Mouse (Mus musculus): Measurements from ENCODE around the gene Ncoa7. TPM values are rescaled to one million over a fixed set of nuclear protein-coding genes. Genes with fewer than 3 reads are reported as not detected.

The Ncoa7 gene
- polyA plus RNA-seq, 1 experiment, result 2.5 TPM

GRCm38 (mm10) chr10:30752485-30752884 is 50.6 kb downstream of the Ncoa7 start:
- WGBS, result 77% methylated on average over 3 of the region's 3 CpGs
- DNase-seq (ENCODE audit: low read depth, low spot score), result no peak

DNA sequence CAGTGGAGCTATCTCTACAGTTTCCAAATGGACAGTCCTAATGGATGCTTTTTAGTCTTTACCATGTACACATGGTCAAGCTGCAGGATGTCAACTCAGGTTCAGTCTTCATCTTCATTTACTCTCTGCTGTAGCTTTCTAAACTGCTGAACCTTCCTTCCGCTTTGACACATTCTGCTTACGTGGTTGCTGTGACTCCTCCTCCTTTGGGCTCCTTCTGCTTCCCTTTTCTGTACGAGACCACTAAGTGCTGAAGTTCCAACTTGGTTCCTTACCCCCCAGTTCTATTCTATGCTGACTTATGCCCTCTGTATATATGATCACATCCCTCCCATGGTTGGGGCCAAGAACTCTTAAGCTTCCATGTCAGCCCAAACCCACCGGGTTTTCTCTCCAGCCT is 51.5 kb downstream of the Ncoa7 start:
- 93% methylated on average over 4 of the region's 4 CpGs for WGBS
- no peak for DNase-seq (ENCODE audit: low read depth, low spot score)

- 90% methylated on average over 4 of the region's 4 CpGs for WGBS
- DNase-seq (ENCODE audit: low read depth, low spot score), result no peak
Measured at GRCm38 (mm10) chr10:30749807-30750206, 53.3 kb downstream of the Ncoa7 start.

- DNase-seq (ENCODE audit: low read depth, low spot score), result no peak
- 85% methylated on average over 3 of the region's 3 CpGs for WGBS
Measured at GRCm38 (mm10) chr10:30745238-30745974, 57.7 kb downstream of the Ncoa7 start.

DNA sequence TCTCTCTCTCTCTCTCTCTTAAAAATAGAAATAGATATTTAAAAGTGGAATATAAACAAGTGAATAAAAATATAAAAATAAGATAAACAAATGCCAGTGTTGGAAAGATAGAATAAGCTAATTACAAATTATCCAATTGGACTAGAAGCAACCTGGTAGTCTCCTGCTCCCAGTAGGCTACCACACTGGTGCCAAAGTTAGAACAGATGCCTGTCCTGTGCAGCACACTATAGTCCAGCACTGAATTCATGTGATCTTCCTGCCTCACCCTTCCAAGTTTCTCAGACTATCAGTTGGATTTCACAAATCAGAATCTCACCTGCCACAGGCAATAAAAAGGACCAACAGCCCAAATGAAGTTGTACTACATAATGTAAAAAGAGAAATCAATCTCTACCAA is 59.9 kb downstream of the Ncoa7 start:
- DNase-seq (ENCODE audit: low read depth, low spot score), result no peak

GRCm38 (mm10) chr10:30738403-30738802 is 64.7 kb downstream of the Ncoa7 start:
- DNase-seq (ENCODE audit: low read depth, low spot score), result no peak
- 83% methylated on average over 3 of the region's 3 CpGs for WGBS

GRCm38 (mm10) chr10:30737323-30737722 is 65.8 kb downstream of the Ncoa7 start:
- 63% methylated on average over 2 of the region's 2 CpGs for WGBS
- DNase-seq (ENCODE audit: low read depth, low spot score), result no peak

GRCm38 (mm10) chr10:30733148-30733785 is 69.9 kb downstream of the Ncoa7 start:
- WGBS, result 55% methylated on average over 2 of the region's 2 CpGs
- no peak for DNase-seq (ENCODE audit: low read depth, low spot score)

DNA sequence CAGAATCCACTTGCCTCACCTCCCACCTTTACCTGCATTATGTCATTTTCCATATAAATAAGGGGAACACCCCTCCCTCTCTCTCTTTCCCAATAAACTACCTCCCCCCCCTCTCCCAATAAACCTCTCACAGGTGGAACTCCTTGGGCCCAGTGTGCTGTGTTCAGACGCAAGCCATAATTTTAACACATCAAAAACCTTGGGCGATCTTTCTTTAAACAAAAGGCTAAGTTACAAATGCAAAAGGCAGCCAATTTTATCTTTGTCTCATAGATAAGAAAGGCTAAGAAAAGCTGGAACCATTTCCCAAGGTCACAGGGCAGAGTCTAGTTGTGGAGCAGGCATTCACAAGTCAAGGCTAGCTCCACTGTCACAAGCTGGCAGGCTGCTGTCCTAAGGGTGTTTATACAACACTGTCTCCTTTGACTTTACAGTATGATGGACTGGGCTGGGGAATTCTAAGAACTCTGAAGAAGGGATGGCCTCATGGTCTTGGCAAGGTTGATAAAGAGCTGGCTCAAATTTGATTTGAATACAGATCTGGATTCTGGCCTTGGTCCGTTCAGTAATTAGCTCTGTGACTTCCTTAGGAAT is 71.7 kb downstream of the Ncoa7 start:
- WGBS, result 42% methylated on average over 3 of the region's 3 CpGs
- DNase-seq (ENCODE audit: low read depth, low spot score), result no peak

DNA sequence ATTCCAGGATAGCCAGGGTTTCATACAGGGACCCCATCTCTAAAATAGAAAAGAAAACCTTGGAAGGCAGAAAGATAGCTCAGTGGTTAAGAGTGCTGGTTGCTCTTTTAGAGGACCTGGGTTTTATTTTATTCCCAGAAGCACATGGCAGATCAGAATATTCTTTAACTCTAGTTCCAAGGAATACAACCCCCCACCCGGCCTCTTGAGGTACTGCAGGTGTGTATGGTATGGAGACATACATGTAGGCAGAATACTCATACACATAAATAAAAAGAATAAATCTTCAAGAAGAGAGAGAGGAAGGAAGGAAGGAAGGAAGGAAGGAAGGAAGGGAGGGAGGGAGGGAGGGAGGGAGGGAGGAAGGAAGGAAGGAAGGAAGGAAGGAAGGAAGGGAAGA is 72.3 kb downstream of the Ncoa7 start:
- 71% methylated on average over 1 of the region's 1 CpGs for WGBS

DNA sequence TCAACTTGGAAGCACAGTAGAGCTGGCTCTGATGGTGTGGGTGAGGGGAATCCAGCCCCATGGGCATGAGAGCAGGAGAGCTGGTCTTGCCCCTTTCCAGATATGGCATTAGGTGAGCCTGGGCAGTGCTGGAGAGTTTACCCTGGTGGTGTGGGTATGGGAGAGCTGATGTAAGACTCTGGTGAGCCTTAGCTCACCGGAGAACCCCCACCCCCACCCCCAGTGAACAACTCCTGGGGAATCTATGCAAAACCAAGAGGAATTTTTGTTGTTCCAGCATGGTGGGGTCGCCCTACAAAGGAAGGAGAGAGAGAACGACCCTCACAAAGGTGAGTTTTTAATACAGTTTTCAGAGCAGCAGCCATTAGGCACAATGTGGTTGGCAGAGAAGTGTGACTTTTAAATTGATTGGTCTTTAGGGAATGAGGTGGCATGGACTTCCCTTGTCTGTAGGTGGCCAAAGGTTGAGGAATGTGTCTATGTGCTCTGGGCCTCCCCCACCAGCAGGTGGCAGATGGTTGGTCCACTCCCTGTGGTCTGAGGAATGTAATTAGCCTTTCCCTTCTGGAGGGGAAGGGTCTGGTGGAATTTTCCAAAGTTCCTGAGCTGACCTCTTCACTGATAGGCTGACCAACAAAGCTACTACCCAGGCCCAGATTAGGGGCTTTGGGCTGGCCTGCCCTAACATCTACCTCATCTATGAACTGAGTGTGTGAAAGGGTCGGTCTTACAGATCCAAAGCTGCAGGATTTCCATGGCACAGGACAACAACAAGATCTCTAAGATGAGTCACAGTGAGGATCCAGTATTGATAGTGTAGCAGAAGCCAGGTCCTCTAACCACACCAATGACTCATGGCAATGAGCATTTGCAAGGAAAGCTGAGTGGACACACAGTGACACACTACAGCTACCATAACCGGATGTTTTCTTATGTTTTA is 73.7 kb downstream of the Ncoa7 start:
- 84% methylated on average over 5 of the region's 5 CpGs for WGBS
- no peak for DNase-seq (ENCODE audit: low read depth, low spot score)

More for the DNA sequence above, 72.3 kb downstream of the Ncoa7 start:
- no peak for DNase-seq (ENCODE audit: low read depth, low spot score)

DNA sequence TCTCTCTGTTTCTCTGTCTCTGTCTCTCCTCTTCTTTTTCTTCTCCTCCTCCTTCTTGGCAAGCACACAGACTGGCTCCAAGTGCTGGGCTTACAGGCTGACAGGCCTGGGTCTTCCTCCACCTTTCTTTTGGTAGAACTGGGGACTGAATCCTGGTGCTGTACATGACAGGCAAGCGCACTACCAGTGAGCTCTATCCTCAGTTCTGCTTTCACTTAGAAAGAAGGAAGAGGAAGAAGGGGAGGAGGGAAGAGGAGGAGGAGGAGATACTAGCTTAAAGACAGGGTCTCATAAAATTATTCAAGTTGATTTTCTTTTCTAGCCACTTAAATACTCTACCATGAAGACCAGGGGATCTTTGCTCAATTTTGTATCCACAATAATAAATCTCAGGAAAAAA is 80.1 kb downstream of the Ncoa7 start:
- WGBS, result 88% methylated on average over 1 of the region's 1 CpGs
- DNase-seq (ENCODE audit: low read depth, low spot score), result no peak

DNA sequence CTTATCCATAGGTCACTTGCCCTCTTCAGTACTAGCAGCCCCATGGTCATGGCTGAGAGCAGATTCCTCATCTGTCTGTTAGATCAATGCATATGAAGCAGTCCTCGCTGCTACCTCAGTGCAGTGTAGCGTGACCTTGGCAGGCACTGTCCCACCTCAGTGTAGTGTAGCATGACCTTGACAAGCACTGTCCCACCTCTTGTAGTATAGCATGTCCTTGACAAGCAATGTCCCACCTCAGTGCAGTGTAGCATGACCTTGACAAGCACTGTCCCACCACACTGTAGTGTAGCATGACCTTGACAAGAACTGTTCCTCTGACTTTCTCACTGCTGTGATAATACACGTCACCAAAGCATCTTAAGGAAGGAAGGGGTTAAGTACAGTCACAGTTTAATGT is 82.6 kb downstream of the Ncoa7 start:
- 88% methylated on average over 3 of the region's 3 CpGs for WGBS
- DNase-seq (ENCODE audit: low read depth, low spot score), result no peak

DNA sequence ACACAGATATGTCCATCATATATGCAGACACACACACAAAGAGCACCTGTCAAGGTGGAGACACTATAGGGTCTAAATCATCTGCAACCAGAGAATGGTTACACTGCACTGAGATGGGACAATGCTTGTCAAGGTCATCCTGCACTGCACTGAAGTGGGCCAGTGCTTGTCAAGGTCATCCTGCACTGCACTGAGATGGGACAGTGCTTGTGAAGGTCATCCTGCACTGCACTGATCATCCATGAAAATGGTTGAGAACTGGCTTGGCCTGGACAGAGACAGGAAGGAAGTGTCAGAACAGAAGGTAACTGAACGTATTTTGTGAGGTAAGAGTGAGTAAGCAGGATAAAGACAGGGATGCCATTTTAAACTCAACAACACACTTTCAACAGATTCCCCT is 83.2 kb downstream of the Ncoa7 start:
- 68% methylated on average over 1 of the region's 1 CpGs for WGBS

DNA sequence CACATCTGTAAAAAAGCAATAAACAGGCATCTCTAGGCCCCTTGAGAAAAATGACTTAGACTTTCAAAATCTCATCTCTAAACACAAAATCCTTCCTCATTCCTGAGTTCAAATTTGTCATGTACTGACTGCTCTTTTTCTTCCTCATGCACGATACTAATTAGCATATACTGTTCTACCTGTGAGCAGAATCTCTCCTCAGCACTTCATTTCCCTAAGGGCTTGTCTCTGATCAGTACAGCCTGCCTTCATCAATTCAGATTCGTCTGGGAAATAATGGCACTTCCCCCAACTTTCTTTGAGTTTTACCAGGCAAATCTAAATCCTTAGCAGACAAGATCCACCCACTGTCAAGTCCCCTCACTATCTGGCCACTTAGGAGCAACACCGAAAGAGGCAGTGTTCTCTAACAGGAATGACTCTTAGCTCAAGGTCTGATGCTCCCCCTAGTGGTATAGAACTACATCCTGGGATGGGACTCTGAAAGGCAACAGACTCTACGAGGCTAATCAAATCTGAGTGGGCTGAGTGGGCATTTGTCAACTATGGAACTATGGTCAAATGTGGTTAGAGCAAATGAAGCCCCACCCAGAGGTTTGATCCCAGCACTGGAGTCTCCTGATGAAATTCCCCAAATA is 84.3 kb downstream of the Ncoa7 start:
- peak; percentile 44 for DNase-seq (ENCODE audit: low read depth, low spot score)
- whole genome bisulfite sequencing, result 19% methylated on average over 4 of the region's 4 CpGs

More for the DNA sequence above, 83.2 kb downstream of the Ncoa7 start:
- DNase-seq (ENCODE audit: low read depth, low spot score), result no peak

DNA sequence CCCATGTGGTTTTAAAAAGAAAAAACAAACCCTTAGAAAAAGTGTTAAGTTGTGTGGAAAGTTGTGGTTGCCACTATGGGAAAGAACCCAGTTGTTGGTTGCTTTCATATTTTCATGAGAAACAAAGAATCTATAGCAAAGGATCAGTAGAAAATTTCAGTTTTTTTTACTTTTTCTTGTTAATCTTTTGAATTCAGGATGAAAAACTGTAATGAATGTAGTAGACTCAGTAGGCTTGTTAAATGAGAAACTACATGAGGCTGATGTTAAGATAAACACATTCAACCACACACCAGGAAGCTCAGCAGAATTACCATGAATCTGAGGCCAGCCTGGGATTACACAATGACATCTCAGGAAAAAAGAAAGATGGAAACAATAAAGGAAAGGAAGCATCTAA is 87.0 kb downstream of the Ncoa7 start:
- DNase-seq (ENCODE audit: low read depth, low spot score), result no peak

DNA sequence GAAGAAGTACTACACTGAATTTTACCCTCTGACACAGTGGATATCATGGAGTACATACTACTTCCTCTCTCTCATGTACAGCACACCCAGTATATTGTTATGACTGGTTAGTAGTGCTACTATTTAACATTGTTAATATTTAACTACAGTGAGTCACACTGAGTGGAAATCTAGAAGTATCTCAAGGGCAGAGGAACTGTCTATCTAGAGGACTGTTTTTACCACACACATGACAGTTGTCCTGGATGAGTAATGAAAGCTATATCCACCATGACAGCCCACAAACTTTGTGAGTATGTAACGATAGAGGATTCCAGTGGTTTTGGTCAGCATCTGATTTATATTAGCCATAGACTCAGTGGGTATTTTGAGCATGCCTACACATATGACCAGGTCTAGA is 90.6 kb downstream of the Ncoa7 start:
- peak; percentile 45 for DNase-seq (ENCODE audit: low read depth, low spot score)
- 37% methylated on average over 1 of the region's 1 CpGs for WGBS

- 85% methylated on average over 7 of the region's 7 CpGs for WGBS
- no peak for DNase-seq (ENCODE audit: low read depth, low spot score)
Measured at GRCm38 (mm10) chr10:30709846-30710403, 93.2 kb downstream of the Ncoa7 start.

- no peak for DNase-seq (ENCODE audit: low read depth, low spot score)
- 85% methylated on average over 5 of the region's 5 CpGs for WGBS
Measured at GRCm38 (mm10) chr10:30708039-30708438, 95.1 kb downstream of the Ncoa7 start.

All from large intestine, adult 2 months (tissue).